Mouse (Mus musculus) cerebellum, adult 2 months (tissue): Measurements from ENCODE around the gene Rptn.

Experiments used
- CTCF ChIP-seq: fragments of 200-500 bp; IDR thresholded peaks from 2 replicates; pipeline ENCODE4 v1.5.1; 2011; ENCODE audit warnings: low read depth, mild to moderate bottlenecking, control low read depth, low read length, moderate library complexity, borderline replicate concordance; ENCODE audit not compliant: insufficient read depth
- POLR2A ChIP-seq: fragments of 200-500 bp; IDR thresholded peaks from 2 replicates; pipeline ENCODE4 v1.6.1; 2011; ENCODE audit warnings: low read length, control low read depth, borderline replicate concordance; ENCODE audit not compliant: insufficient read depth

DNA sequence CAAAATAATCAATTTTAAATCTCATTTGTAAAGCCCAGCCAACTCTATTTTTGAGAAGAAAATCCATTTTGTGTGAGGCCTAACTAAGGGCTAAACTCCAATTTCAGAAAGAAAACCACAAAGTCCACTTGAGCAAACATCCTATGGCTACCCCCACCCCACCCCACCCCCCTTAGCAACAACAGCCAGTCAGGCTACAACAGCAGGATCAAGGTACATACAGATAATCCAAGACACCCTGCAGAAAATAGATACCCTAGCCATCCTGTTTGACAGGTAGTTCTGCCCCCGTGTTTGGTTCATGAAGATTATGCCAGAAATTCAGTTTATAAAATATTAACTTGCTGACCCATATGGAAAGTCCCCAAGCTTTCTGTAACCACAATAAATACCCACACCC lies 25.3 kb upstream of the Rptn start:
- TF ChIP-seq CTCF, result no peak
- no peak for TF ChIP-seq POLR2A
